ENCODE assay signal across 8 mouse cellular contexts in genomic region chr15:78591680-78592451, GRCm38 (mm10). TPM values are rescaled to one million over a fixed set of nuclear protein-coding genes. Genes with fewer than 3 reads are reported as not detected.
A peak's percentile ranks its signal among the peaks of the same experiment; 100 is the strongest.
DNase-seq lines count a peak whose midpoint lies in the region; ATAC-seq lines count a peak whose summit lies in the region.
"Had no signal": no experiment of that assay in that cellular context is flagged by ENCODE, and none has a peak within 500 bp of the region (broad histone marks: within the 10 kb centered on the region; RNA-seq: fewer than 3 reads in every experiment).

No protein-coding gene starts in this region.

- DNase-seq in 416B (ENCODE audit: low read depth): peak; percentile 90
- DNase-seq in CD4-positive helper T cell, adult 2 months (ENCODE audit: low read depth, low spot score): peak; percentile 85
- DNase-seq in naive thymus-derived CD4-positive, alpha-beta T cell, adult 2 months (ENCODE audit: low read depth): peak; percentile 62
- DNase-seq in layer of hippocampus, postnatal 14 days (ENCODE audit: low spot score in 2 of 2): no peak
- DNase-seq in kidney, postnatal 10 days: no peak
- no peak for DNase-seq in layer of hippocampus, adult 8-10 months (ENCODE audit: low spot score in 2 of 2)

- ATAC-seq in common myeloid progenitor, adult 5-6 weeks (replicated peaks; ENCODE audit: low read depth, poor library complexity, severe bottlenecking): peak; percentile 19
- ATAC-seq: intestine, postnatal 0 days had no signal

RNA-seq across cellular contexts. Expression of gene Cyth4, which starts 5.0 kb away (rescaled TPM):
- total RNA-seq in common myeloid progenitor, adult 5-6 weeks (2017): 36.3 and 48.0 TPM in 2 replicates
- 10 to 100 TPM; 16.9 to 18.0 TPM for total RNA-seq in layer of hippocampus, postnatal 14 days (2021)
- 10 to 100 TPM; 21.5 to 50.0 (median 36.0) TPM for total RNA-seq in layer of hippocampus, adult 8-10 months (2022)

RNA-seq across cellular contexts. Expression of gene Rac2, which starts 19.3 kb away (rescaled TPM):
- total RNA-seq in common myeloid progenitor, adult 5-6 weeks (2017): 104 and 252 TPM in 2 replicates
- total RNA-seq in layer of hippocampus, postnatal 14 days (2021): 1 to 10 TPM; 2.5 to 3.5 TPM
- 10 to 100 TPM in 1 of 4 experiments, 1 to 10 TPM in 3; 1.5 to 21.5 (median 4.6) TPM for total RNA-seq in layer of hippocampus, adult 8-10 months (2022)

RNA-seq across cellular contexts. Expression of gene Sstr3, which starts 47.4 kb away (rescaled TPM):
- not detected in 2 replicates for total RNA-seq in common myeloid progenitor, adult 5-6 weeks (2017)
- 10 to 100 TPM; 22.9 to 23.9 TPM for total RNA-seq in layer of hippocampus, postnatal 14 days (2021)
- total RNA-seq in layer of hippocampus, adult 8-10 months (2022): 10 to 100 TPM; 25.8 to 31.9 (median 27.1) TPM

Comparison
In these comparisons a context has a peak if more than half of its experiments do, and no peak if none do; other contexts are left out.
1. DNase-seq: peak in 416B (single experiment), CD4-positive helper T cell, adult 2 months (single experiment) and naive thymus-derived CD4-positive, alpha-beta T cell, adult 2 months (single experiment); none in layer of hippocampus, postnatal 14 days (0 of 2), kidney, postnatal 10 days (single experiment) and layer of hippocampus, adult 8-10 months (0 of 2).
2. RNA of gene Sstr3, which starts 47.4 kb away (total RNA-seq): 25.8 to 31.9 TPM in layer of hippocampus, adult 8-10 months and 22.9 to 23.9 TPM in layer of hippocampus, postnatal 14 days; not detected in common myeloid progenitor, adult 5-6 weeks; every median in the first group is over 10 times any median in the second.